Mouse (Mus musculus) hematopoietic stem cell, adult 5-6 weeks (primary cell): ENCODE results near the gene 4933415A04Rik. TPM values are rescaled to one million over a fixed set of nuclear protein-coding genes. Genes with fewer than 3 reads are reported as not detected.
A peak's percentile ranks its signal among the peaks of the same experiment; 100 is the strongest.

Experiments used
- ATAC-seq, 2 experiments: fragments of 125-278 bp in 1 of 2; replicated peaks in 1 of 2; 2 replicates each; pipeline ENCODE4 v1.8.0; 2016 to 2017; ENCODE audit warnings: inconsistent platforms in 2 of 2, mild to moderate bottlenecking in 2 of 2, moderate number of reproducible peaks in 2 of 2, low read depth in 1 of 2, moderate TSS enrichment in 1 of 2; ENCODE audit not compliant: low FRiP score in 2 of 2, poor library complexity in 2 of 2, severe bottlenecking in 2 of 2, insufficient read depth in 1 of 2, low TSS enrichment in 1 of 2
- total RNA-seq: library from RNA; stranded (forward); fragments of 172-1452, 232-1000 nt; gene quantifications from 2 replicates; pipeline ENCODE4 v1.2.3, GENCODE M21; 2017

The 4933415A04Rik gene
- total RNA-seq, 1 experiment from 2014 or later, result 0.40 TPM

DNA sequence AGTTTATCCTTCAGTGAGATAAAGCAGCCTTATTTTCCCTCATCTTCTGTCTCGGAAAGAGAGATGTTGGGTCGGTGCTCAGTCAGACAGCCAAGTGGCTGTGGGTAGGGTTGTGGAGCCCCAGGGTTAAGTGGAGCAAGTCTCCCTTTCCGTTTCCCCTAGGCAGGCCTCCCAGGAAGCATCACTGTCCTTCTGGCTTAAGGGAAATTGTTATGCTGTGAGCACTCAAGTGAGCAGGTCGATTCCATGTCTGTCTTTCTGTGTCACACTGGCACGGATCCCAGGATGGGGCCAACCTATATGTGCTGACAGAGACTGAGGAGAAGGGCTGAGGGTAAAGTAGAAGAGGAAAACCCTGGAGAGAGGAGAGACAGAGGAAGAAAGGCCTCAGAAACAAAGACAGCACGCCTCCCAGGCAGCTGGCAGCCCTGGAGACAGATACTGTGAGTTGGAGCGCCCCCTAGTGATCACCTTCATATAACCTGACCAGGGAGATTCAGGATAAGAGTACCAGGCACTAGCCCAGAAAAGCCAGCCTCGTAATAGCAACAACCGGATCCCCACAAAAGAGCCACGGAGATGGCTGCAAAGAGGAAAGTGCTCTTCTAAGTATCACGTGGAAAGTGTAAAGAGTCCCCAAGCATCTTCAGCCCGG lies 26.1 kb downstream of the 4933415A04Rik start:
- ATAC-seq, result peak; percentile 85 to 91

DNA sequence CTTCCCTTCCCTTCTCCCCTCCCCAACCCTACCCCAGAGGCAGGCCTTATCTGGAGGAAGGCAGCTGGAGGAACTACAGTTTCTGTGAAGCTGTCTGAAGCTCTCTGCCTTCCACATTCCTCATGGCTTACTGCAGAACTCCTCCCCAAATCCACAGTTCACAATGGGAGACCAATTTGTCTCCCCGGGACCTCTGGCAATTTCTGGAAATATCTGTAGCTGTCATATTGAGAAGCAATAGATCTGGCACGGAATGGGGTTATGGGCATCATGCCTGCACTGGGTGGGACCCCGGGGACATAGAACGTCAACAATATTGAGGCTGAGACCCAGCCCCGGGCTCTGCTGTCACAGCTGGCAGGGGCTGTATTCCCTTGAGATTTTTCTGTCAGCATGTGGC lies 31.1 kb downstream of the 4933415A04Rik start:
- ATAC-seq, result no peak

GRCm38 (mm10) chr11:43618403-43618802 lies 31.6 kb downstream of the 4933415A04Rik start:
- ATAC-seq, result no peak

DNA sequence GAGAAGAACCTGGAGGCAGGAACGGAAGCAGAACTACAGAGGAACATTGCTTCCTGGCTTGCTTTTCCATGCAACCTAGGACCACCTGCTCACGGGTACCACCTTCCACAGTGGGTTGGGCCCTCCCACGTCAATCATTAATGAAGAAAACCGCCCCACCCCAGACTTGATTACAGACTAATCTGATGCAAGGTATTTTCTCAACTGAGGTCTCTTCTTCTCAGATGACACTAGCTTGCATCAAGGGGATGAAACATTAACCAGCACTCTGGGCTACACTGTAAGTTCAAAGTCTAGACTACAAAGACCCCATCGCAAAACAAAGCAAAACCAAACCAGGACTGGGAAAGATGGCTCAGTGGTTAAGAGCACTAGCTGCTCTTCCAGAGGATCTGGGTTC lies 34.9 kb downstream of the 4933415A04Rik start:
- no peak for ATAC-seq

DNA sequence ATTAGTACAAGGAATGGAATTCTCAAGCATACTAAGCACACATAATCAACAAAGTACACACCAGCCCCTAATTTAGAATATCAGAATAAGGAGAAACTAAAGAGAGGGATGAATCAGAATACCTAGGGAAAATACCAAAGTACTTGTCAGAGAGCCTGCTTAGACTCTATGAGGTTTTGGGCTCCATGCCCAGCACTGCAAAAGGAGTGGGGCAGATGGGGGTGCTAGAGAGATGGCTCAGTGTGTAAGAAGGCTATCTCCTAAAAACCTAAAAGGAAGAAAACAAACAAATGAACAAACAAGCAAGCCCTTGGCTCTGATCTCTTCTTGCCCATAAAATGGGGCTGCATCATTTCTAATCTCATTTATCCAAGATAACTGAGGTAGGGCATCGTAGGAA lies 37.5 kb downstream of the 4933415A04Rik start:
- no peak for ATAC-seq

DNA sequence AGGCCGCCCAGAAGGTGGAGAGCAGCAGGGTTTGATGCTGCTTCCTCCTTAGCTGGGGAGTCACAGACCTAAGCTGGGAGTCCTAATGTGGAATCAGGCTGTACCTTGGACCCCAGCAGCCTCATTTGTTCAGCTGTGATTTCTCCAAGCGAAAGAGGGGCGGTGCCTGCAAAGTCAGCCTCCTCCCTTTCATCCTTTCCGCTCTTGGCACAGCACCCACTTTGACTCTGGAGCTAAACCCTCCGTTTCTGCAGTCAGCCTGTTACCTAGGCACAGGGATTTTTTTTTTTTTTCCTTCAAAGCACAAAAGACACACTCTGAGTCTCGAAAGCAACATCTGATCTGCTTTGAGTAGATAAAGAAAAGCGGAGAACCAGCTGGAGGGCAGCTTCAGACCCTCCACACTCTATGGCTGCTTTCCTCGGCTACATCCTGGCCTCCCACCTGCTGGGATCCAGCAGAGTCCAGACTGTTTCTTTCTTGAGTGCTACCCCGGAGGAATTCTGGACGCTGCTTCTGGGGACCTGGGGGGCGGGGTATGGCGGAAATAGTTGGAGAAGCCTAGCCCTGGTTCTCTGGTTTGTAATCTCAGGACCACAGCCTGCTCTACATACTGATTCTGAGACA lies 39.6 kb downstream of the 4933415A04Rik start:
- ATAC-seq, result 0 out of 4 replicates have a peak, but pooled peaks of 1 of the 2 experiments have one; percentile 17

- ATAC-seq, result no peak
These were observed 40.2 kb downstream of the 4933415A04Rik start for GRCm38 (mm10) chr11:43626927-43627645.

DNA sequence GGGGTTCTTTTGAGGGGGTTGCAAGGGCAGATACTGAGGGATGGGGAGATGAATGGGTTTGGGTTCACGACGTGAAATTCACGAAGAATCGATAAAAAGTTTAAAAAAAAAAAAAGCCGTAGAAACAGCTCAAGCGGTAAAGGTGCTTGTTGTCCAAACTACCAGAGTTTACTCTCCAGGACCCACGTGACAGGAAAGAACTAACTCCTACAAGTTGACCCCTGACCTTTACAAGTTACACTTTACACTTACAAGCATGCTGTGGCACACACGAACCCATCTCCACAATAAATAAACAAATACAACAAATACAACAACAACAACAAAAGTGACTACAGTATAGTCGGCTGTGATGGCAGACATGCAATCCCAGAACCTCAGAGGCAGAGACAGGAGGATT lies 44.8 kb downstream of the 4933415A04Rik start:
- ATAC-seq, result no peak

DNA sequence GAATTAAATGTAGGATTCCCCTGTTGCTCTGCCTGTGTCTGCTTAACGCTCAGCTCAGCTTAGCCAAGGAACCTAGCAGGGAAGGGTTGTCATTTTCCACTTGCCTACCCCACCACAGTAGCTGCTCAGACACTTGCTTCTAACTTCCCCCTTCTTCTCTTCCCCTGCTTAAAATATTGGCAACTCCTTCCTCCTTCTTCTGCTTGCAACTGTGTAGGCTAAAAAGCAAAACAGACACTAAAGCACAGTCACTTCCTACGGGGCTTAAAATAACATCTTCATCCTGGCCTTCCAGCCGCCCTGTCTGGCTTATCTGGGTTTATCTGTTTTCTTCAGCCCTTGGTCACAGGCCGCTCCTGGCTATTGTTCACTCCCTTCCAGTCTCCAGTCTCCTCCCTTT lies 45.7 kb downstream of the 4933415A04Rik start:
- ATAC-seq, result peak; percentile 83

DNA sequence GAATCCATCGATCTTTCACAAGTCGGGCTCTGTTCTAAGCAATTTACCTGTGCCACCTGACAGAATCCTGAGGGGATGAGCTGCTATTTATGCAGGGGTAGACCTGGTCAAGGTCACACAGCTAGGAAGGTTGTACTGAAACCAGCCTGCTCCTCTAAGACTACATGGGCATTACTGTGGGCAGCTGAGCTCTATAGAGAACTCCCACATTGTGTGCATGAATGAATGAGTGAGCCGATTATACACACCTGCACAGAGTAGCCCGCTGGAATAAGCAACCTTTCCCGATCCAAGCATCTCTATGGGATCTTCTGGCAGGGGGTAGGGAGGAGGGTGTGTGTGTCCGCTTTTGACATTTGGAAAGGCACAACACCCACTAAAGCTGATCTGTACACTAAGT lies 46.3 kb downstream of the 4933415A04Rik start:
- ATAC-seq, result no peak

DNA sequence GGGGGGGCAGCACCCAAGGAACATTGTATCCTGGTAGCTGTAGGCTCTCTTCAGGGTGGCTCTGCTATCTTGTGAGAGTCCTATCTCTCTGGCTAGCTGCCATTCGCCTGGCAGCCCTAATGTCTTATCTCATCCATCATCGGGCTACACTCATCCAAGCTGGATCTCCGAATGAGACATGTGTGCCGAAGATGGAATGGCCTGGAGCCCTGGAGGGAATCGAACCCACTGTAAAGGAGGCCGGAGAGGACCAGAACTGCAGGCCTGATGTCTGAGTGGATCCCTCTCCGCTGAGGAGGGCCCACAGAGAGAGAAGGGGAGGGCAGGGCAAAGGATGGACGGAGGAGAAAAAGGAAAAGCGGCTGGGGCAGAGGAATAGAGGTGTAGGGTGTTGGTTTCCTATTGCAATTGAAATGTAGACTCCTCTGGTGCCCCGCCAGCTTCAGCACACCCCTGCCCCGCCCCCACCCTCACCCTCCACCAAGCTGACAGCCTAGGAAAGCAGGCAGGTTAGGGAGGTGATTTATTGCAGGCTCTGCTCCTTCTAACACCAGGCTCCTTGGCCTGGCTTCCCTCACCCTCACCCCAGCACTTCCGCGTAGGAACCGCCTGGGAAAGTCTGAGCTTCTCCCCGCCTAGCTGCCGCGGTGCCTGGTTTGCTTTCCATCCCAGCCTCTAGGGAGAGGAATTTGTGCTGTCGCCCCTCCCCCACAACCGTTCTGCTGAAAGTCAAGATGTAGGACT lies 47.0 kb downstream of the 4933415A04Rik start:
- ATAC-seq, result peak; percentile 73 to 85

DNA sequence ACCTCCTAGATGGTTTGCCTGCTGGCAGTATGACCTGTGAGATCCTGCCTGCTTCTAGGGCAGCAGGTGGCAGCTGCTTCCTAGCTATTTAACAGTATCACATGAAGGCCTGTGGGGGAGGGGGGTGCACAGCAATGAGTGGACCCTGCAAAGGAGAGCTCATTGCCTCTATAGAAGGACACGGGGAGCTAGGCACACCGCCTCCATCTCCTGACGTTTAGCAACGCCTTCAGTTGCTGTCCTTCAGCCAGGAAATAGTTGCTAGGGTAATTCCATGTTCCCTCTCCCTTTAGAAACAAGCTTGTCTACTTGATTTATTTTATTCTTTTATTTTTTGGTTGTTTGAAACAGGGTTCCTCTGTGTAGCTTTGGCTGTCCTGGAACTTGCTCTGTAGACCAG lies 49.9 kb downstream of the 4933415A04Rik start:
- no peak for ATAC-seq

DNA sequence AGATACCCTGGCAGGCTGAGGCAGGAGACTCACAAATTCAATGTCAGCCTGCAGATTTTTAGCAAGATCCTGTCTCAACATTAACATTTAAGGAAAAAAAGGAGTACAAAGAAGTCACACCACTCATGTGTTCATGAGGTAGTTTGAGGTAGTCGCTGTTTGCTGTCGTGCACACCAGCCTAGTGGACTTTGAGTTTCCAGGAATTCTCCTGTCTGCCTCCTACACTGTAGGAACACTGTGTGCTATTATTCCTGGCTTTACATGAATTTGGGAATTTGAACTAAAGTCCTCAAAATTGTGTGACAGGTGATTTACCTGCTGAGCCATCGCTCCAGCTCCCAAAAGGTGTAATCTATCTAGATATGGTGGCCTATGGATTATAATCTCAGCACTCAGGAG lies 51.6 kb downstream of the 4933415A04Rik start:
- no peak for ATAC-seq

Other genes starting within 250 kb of the 4933415A04Rik start
- gene Pttg1, start 160.8 kb upstream of the 4933415A04Rik start, total RNA-seq, result 53.9 and 68.8 TPM in 2 replicates
- 93.5 and 112 TPM in 2 replicates for gene Slu7, start 153.3 kb upstream of the 4933415A04Rik start, total RNA-seq
- not detected in 2 replicates for gene C1qtnf2, start 112.8 kb upstream of the 4933415A04Rik start, total RNA-seq
- 2.5 and 3.1 TPM in 2 replicates for gene Ccnjl, start 58.3 kb upstream of the 4933415A04Rik start, total RNA-seq
- not detected in 2 replicates for gene Fabp6, start 14.5 kb downstream of the 4933415A04Rik start, total RNA-seq
- 49.5 and 51.0 TPM in 2 replicates for gene Pwwp2a, start 95.0 kb downstream of the 4933415A04Rik start, total RNA-seq
- 68.7 and 101 TPM in 2 replicates for gene Ttc1, start 161.0 kb downstream of the 4933415A04Rik start, total RNA-seq